8 mouse cellular contexts compared by ENCODE assay signal in the genomic region with DNA sequence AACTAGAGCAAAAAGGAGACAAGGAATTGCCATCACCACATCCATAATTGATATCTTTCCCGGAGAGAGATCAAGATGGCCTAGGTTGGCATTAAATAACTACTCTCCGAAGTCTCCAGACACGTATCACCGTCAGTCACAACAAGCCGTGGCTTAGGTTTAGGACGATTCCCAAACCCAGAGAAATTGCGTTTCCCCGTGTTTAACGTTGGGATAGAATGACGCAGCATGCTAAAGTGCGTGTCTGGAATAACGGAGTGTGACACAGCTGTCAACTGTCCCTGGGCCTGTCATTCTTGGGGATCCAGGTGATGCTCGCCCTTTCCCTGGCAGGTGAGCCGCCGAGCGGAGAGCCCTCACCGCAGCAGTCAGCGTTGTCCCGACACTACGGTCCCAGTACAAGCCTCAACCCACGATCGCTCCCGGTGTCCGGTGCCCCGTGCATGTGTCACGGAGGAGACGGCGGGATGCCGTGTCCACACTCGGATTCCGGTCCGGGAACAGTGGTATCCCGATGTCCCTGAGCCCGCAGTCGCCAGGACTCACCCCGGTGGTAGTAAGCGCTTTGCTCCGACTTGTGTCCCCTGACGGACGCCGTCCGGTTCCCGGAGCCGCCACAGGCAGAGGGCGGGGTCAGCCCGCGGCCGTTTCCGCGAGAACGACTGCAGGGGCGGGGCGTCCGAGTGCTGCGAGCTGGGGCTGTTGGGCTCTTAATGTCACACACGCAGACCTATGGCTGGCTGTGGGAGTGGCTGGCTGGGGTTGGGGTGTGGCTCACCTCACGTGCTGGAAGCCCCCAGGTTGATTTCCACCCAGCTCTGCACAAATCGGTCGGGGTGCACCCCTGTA. TPM values are rescaled to one million over a fixed set of nuclear protein-coding genes. Genes with fewer than 3 reads are reported as not detected.
DNase-seq lines count a peak whose midpoint lies in the region; ATAC-seq and TF ChIP-seq lines count a peak whose summit lies in the region.

No protein-coding gene starts in this region.

- 0 out of 2 replicates have a peak, but pooled peaks cover 3% of the 10 kb centered on the region for H3K36me3 ChIP-seq in forebrain, postnatal 0 days (ENCODE audit: insufficient read depth)
- H3K36me3 ChIP-seq in lung, embryonic 14.5 days (ENCODE audit: insufficient read depth) = no peaks in the 10 kb centered on the region

- no peaks in the 10 kb centered on the region for H3K4me1 ChIP-seq in cerebellum, adult 2 months (ENCODE audit: control insufficient read depth, insufficient read depth, low read length)
- peaks cover 10% of the 10 kb centered on the region for H3K4me1 ChIP-seq in forebrain, postnatal 0 days (ENCODE audit: insufficient read depth)
- H3K4me1 ChIP-seq in lung, embryonic 14.5 days (ENCODE audit: insufficient read depth) = no peaks in the 10 kb centered on the region

- TF ChIP-seq CTCF in cerebellum, adult 2 months (IDR thresholded peaks at IDR 0.05; ENCODE audit: borderline replicate concordance, insufficient read depth, low read depth, low read length) = no peak
- no peak; the same call in 1 of the 2 replicates for TF ChIP-seq CTCF in forebrain, postnatal 0 days (IDR thresholded peaks at IDR 0.05; ENCODE audit: low read depth)
- no peak for TF ChIP-seq CTCF in lung, embryonic 14.5 days (IDR thresholded peaks at IDR 0.05; ENCODE audit: low read depth)

- peak overlapping the region; percentile 73 for H3K4me3 ChIP-seq in cerebellum, adult 2 months (replicated peaks; ENCODE audit: insufficient read depth, low read depth, low read length)
- H3K4me3 ChIP-seq in forebrain, postnatal 0 days (ENCODE audit: low read depth, low read length) = peak overlapping the region; percentile 76
- H3K4me3 ChIP-seq in lung, embryonic 14.5 days (ENCODE audit: low read depth, low read length) = peak overlapping the region; percentile 74

- no peaks in the 10 kb centered on the region for H3K9me3 ChIP-seq in forebrain, postnatal 0 days (ENCODE audit: low read length)
- H3K9me3 ChIP-seq in lung, embryonic 14.5 days (ENCODE audit: low read depth, low read length) = no peaks in the 10 kb centered on the region

- peak overlapping the region; percentile 26 for H3K27ac ChIP-seq in cerebellum, adult 2 months (ENCODE audit: insufficient read depth, low read length)
- peak overlapping the region; percentile 62 for H3K27ac ChIP-seq in forebrain, postnatal 0 days (ENCODE audit: low read depth, low read length)
- peak overlapping the region; percentile 69 for H3K27ac ChIP-seq in lung, embryonic 14.5 days (ENCODE audit: low read depth)

- H3K4me2 ChIP-seq in forebrain, postnatal 0 days (ENCODE audit: low read depth) = peak overlapping the region; percentile 86
- peak overlapping the region; percentile 71 for H3K4me2 ChIP-seq in lung, embryonic 14.5 days

- WGBS in cerebellum, adult 2 months = under 1% methylated on average over 59 of the region's 59 CpGs
- WGBS in forebrain, postnatal 0 days = under 1% methylated on average over 59 of the region's 59 CpGs
- WGBS in lung, embryonic 14.5 days = under 1% methylated on average over 59 of the region's 59 CpGs

- DNase-seq in MEL-GATA-1-ER (ENCODE audit: extremely low read depth, low read depth) = peak; percentile 76
- DNase-seq in cerebellum, adult 2 months = peak; percentile 94 to 95
- peak; percentile 85 for DNase-seq in forebrain, postnatal 0 days
- peak; percentile 97 for DNase-seq in heart, postnatal 4 days
- peak; percentile 81 for DNase-seq in layer of hippocampus, adult 8-10 months (ENCODE audit: low spot score in 2 of 2)
- peak; percentile 96 for DNase-seq in lung, embryonic 14.5 days
- peak; percentile 90 for DNase-seq in testis, postnatal 14 days (ENCODE audit: low spot score)

- H3K9ac ChIP-seq in forebrain, postnatal 0 days = peak overlapping the region; percentile 75
- H3K9ac ChIP-seq in lung, embryonic 14.5 days = peak overlapping the region; percentile 76

- H3K27me3 ChIP-seq in cerebellum, adult 2 months (ENCODE audit: control insufficient read depth, insufficient read depth, low read length) = no peaks in the 10 kb centered on the region
- no peaks in the 10 kb centered on the region for H3K27me3 ChIP-seq in forebrain, postnatal 0 days (ENCODE audit: insufficient read depth, low read length)
- no peaks in the 10 kb centered on the region for H3K27me3 ChIP-seq in lung, embryonic 14.5 days (ENCODE audit: insufficient read depth, low read length)

- TF ChIP-seq POLR2A in cerebellum, adult 2 months (IDR thresholded peaks at IDR 0.05; ENCODE audit: borderline replicate concordance, insufficient read depth, low read length) = peak; percentile 65; the same call in 1 of the 2 replicates

- peak; percentile 95 for ATAC-seq in forebrain, postnatal 0 days
- peak; percentile 97 for ATAC-seq in lung, embryonic 14.5 days (ENCODE audit: insufficient read depth)
- peak; percentile 85 for ATAC-seq in neutrophil, adult 5-6 weeks (ENCODE audit: extremely low read depth, insufficient number of reproducible peaks, low FRiP score, poor library complexity, severe bottlenecking)

RNA-seq across cellular contexts. Expression of a gene that starts 3.6 kb away (rescaled TPM):
- polyA plus RNA-seq in cerebellum, adult 2 months (2012; rRNA removed) = 60.3 and 60.5 TPM in 2 replicates
- 19.2 and 20.8 TPM in 2 replicates for total RNA-seq in forebrain, postnatal 0 days (2014; rRNA removed)
- polyA plus RNA-seq in forebrain, postnatal 0 days (2015; fragmentation: Nextera tagmentation; extraction: Ambion mirVana) = 18.0 and 20.2 TPM in 2 replicates
- 10 to 100 TPM; 28.0 to 32.3 TPM for total RNA-seq in heart, postnatal 4 days (2021)
- 10 to 100 TPM; 44.1 to 49.4 (median 45.2) TPM for total RNA-seq in layer of hippocampus, adult 8-10 months (2022)
- polyA plus RNA-seq in lung, embryonic 14.5 days (2014; fragmentation: Nextera tagmentation; extraction: Ambion mirVana) = 20.8 and 25.3 TPM in 2 replicates
- 130 and 160 TPM in 2 replicates for total RNA-seq in neutrophil, adult 5-6 weeks (2017)

RNA-seq across cellular contexts. Expression of a gene that starts 59.1 kb away (rescaled TPM):
- polyA plus RNA-seq in cerebellum, adult 2 months (2012; rRNA removed) = 0.02 TPM in 1 of 2 replicates, not detected in the other
- total RNA-seq in forebrain, postnatal 0 days (2014; rRNA removed) = 3.0 TPM in 2 replicates
- 2.4 and 3.1 TPM in 2 replicates for polyA plus RNA-seq in forebrain, postnatal 0 days (2015; fragmentation: Nextera tagmentation; extraction: Ambion mirVana)
- total RNA-seq in heart, postnatal 4 days (2021) = under 1 TPM; 0.07 to 0.20 TPM
- under 1 TPM; 0.16 to 0.28 (median 0.21) TPM for total RNA-seq in layer of hippocampus, adult 8-10 months (2022)
- 1.2 and 1.9 TPM in 2 replicates for polyA plus RNA-seq in lung, embryonic 14.5 days (2014; fragmentation: Nextera tagmentation; extraction: Ambion mirVana)
- total RNA-seq in neutrophil, adult 5-6 weeks (2017) = 10.2 and 10.7 TPM in 2 replicates

Comparison
In these comparisons a context has a peak if more than half of its experiments do, and no peak if none do; other contexts are left out.
1. Peak in every context shown above with its lines: DNase-seq, ATAC-seq, H3K4me3 ChIP-seq and H3K27ac ChIP-seq.